ENCODE assay signal across 1 mouse cellular context in genomic region chr1:72301845-72302244, GRCm38 (mm10).
TF ChIP-seq lines count a peak whose summit lies in the region.

No protein-coding gene starts in this region.

TF ChIP-seq in MEL, 35 proteins besides CTCF, POLR2A, EP300 and RAD21:
- peak; percentile 98 for TF ChIP-seq HCFC1 (IDR thresholded peaks at IDR 0.05; ENCODE audit: low read depth, low read length)
- TF ChIP-seq ZC3H11A (IDR thresholded peaks at IDR 0.05; ENCODE audit: low read depth, low read length): no peak
- no peak for TF ChIP-seq GABPA (IDR thresholded peaks at IDR 0.05; ENCODE audit: low read depth, low read length)
- no peak for TF ChIP-seq POLR2AphosphoS2 (IDR thresholded peaks at IDR 0.05; ENCODE audit: low read length)
- no peak for TF ChIP-seq BHLHE40 (IDR thresholded peaks at IDR 0.05; ENCODE audit: borderline replicate concordance, low read depth, low read length)
- TF ChIP-seq ZMIZ1 (IDR thresholded peaks at IDR 0.05; ENCODE audit: low read depth, low read length): no peak
- no peak for TF ChIP-seq TCF12 (IDR thresholded peaks at IDR 0.05; ENCODE audit: low read depth, low read length)
- peak; percentile 68 to 86 for TF ChIP-seq USF2 (IDR thresholded peaks at IDR 0.05; ENCODE audit: borderline replicate concordance in 1 of 2, insufficient read depth in 1 of 2, low read depth in 1 of 2, low read length in 2 of 2)
- TF ChIP-seq SIN3A (IDR thresholded peaks at IDR 0.05; ENCODE audit: low read length): no peak
- TF ChIP-seq KAT2A (conservative IDR thresholded peaks at IDR 0.05; ENCODE audit: low read depth, low read length): peak; percentile 64; the same call in 1 of the 2 replicates
- no peak for TF ChIP-seq ZKSCAN1 (IDR thresholded peaks at IDR 0.05; ENCODE audit: low read depth, low read length)
- TF ChIP-seq MXI1 (IDR thresholded peaks at IDR 0.05; ENCODE audit: low read depth, low read length): no peak
- no peak for TF ChIP-seq RCOR1 (IDR thresholded peaks at IDR 0.05; ENCODE audit: low read depth, low read length)
- TF ChIP-seq USF1 (IDR thresholded peaks at IDR 0.05; ENCODE audit: low read depth, low read length): peak; percentile 97
